Mouse (Mus musculus): ENCODE data around the gene Medag.

DNA sequence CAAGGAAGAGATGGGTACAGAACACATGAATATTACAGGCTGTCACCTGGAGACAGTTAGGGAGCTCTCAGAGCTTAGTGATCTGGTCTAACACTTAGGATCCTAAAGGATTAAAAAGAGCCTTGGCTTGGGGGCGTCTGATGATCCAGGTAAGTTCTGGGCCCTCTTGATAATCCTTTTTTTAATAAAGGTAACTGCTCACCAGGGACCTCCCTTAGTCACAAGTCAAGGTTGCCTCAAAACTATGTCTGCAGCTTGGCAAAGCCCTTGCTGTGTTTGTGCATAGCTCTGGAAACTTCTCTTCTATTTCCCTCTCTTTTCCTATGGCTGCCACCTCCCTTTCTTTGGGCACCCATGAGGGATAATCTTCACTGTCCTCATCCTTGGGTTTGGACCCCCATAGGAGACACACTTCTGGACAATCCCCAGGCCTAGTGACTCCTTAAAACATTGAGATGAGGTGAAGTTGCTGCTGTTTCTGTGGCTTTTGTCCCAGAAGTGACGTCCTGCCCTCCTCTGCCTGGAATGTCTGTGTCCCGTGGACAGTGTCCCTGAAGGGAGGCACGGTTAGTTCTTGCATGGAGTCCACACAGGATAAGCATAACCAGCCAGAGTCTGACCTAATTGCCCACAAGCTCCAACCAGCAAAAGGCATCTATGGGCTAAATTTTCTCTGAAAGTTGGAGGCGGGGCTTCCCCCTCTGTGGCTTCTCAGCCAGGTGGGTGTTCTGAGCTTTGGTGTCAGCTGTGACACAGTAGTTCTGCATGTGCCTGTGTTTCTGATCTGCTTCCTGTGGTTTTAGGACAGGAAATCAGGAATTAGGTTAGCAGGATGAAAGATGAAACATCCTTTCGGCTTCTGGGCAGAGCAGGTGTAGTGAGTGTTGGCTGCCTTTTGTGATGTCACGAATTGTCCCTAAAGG lies 43.7 kb upstream of the Medag start:
- TF ChIP-seq CTCF (IDR thresholded peaks at IDR 0.05) (no peak), POLR2A (IDR thresholded peaks at IDR 0.05; ENCODE audit: insufficient read depth, low read depth, low read length) (no peak), EP300 (IDR thresholded peaks at IDR 0.05; ENCODE audit: insufficient read depth, low read depth, low read length) (no peak)

Measured in heart, adult 2 months (tissue).